Mouse (Mus musculus): Measurements from ENCODE around the gene Surf1. TPM values are rescaled to one million over a fixed set of nuclear protein-coding genes. Genes with fewer than 3 reads are reported as not detected.

Surf1 gene
- 10 to 100 TPM; 90.8 to 97.8 TPM for total RNA-seq (2021)

GRCm38 (mm10) chr2:26915927-26916728 lies at the start of gene Surf1, which contains the start of gene Surf2:
TSS of gene Surf1 (minus strand) at chr2:26916530.
TSS of gene Surf2 (plus strand) at chr2:26916367.
- intact Hi-C loops (cut with DNase I): no loop called here
- DNase-seq (ENCODE audit: extremely low spot score in 1 of 2, low spot score in 2 of 2): peak; percentile 86 to 89

- no peak for DNase-seq (ENCODE audit: extremely low spot score in 1 of 2, low spot score in 2 of 2)
- intact Hi-C loops (cut with DNase I): no loop called here
Observed at GRCm38 (mm10) chr2:26964724-26965370, 48.5 kb upstream of the Surf1 start.

GRCm38 (mm10) chr2:26963923-26964723 lies 47.8 kb upstream of the Surf1 start, which contains the start of gene Rexo4:
TSS of gene Rexo4 (minus strand) at chr2:26964386.
- intact Hi-C loops (cut with DNase I): no loop called here
- peak; percentile 94 to 95 for DNase-seq (ENCODE audit: extremely low spot score in 1 of 2, low spot score in 2 of 2)

GRCm38 (mm10) chr2:26960756-26961155 lies 44.4 kb upstream of the Surf1 start:
- no peak for DNase-seq (ENCODE audit: extremely low spot score in 1 of 2, low spot score in 2 of 2)
- intact Hi-C loops (cut with DNase I): no loop called here

GRCm38 (mm10) chr2:26957488-26957859 lies 41.1 kb upstream of the Surf1 start:
- intact Hi-C loops (cut with DNase I): no loop called here
- DNase-seq (ENCODE audit: extremely low spot score in 1 of 2, low spot score in 2 of 2): no peak

- intact Hi-C loops (cut with DNase I): no loop called here
- no peak for DNase-seq (ENCODE audit: extremely low spot score in 1 of 2, low spot score in 2 of 2)
Observed at GRCm38 (mm10) chr2:26956811-26957487, 40.6 kb upstream of the Surf1 start.

- intact Hi-C loops (cut with DNase I): no loop called here
- no peak for DNase-seq (ENCODE audit: extremely low spot score in 1 of 2, low spot score in 2 of 2)
Observed at GRCm38 (mm10) chr2:26954735-26955395, 38.5 kb upstream of the Surf1 start.

- intact Hi-C loops (cut with DNase I): no loop called here
- no peak for DNase-seq (ENCODE audit: extremely low spot score in 1 of 2, low spot score in 2 of 2)
Observed at GRCm38 (mm10) chr2:26952866-26953265, 36.5 kb upstream of the Surf1 start.

GRCm38 (mm10) chr2:26952193-26952592 lies 35.9 kb upstream of the Surf1 start:
- no peak for DNase-seq (ENCODE audit: extremely low spot score in 1 of 2, low spot score in 2 of 2)

GRCm38 (mm10) chr2:26951346-26951905 lies 35.1 kb upstream of the Surf1 start:
- no peak for DNase-seq (ENCODE audit: extremely low spot score in 1 of 2, low spot score in 2 of 2)
- intact Hi-C loops (cut with DNase I): no loop called here

More at GRCm38 (mm10) chr2:26952193-26952592, 35.9 kb upstream of the Surf1 start:
- intact Hi-C loops (cut with DNase I): no loop called here

- intact Hi-C loops (cut with DNase I): no loop called here
- DNase-seq (ENCODE audit: extremely low spot score in 1 of 2, low spot score in 2 of 2): no peak
Observed at GRCm38 (mm10) chr2:26950411-26950810, 34.1 kb upstream of the Surf1 start.

- intact Hi-C loops (cut with DNase I): no loop called here
- no peak for DNase-seq (ENCODE audit: extremely low spot score in 1 of 2, low spot score in 2 of 2)
Observed at GRCm38 (mm10) chr2:26943253-26943652, 26.9 kb upstream of the Surf1 start.

GRCm38 (mm10) chr2:26941539-26941938 lies 25.2 kb upstream of the Surf1 start:
- DNase-seq (ENCODE audit: extremely low spot score in 1 of 2, low spot score in 2 of 2): no peak
- intact Hi-C loops (cut with DNase I): no loop called here

- DNase-seq (ENCODE audit: extremely low spot score in 1 of 2, low spot score in 2 of 2): no peak
- intact Hi-C loops (cut with DNase I): no loop called here
Observed at GRCm38 (mm10) chr2:26936425-26936824, 20.1 kb upstream of the Surf1 start.

- intact Hi-C loops (cut with DNase I): no loop called here
- no peak for DNase-seq (ENCODE audit: extremely low spot score in 1 of 2, low spot score in 2 of 2)
Observed at GRCm38 (mm10) chr2:26935286-26935685, 19.0 kb upstream of the Surf1 start.

GRCm38 (mm10) chr2:26933304-26934055 lies 17.1 kb upstream of the Surf1 start, which contains the start of the genes Surf4 and Stkld1:
TSS of gene Surf4 (minus strand) at chr2:26933928.
TSS of gene Stkld1 (plus strand) at chr2:26934047.
- peak; percentile 87 to 96 for DNase-seq (ENCODE audit: extremely low spot score in 1 of 2, low spot score in 2 of 2)
- intact Hi-C loops (cut with DNase I): loop anchor here (5.0 kb wide), 2 partner anchors 74 to 104 kb away; partner anchors contain the start of gene Cacfd1
